Mouse (Mus musculus): ENCODE results near the gene Cntln.

The Cntln gene

DNA sequence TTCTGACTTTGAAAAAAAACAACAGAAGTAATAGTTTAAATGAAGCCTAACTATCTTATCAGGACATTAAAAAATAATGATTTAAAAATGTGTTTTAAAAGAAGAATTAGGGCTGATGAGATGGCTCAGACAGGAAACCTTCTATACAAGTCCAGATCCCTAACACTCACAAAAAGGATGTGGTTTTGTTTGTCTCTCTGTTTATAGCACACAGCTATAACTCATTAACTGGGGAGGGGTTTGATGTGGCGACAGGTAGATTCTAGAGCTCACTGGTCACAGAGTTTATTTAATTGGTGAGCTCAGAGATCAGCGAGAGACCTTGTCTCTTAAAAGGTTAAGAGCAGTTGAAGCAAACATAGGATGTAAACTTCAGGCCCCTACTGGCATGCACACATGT lies 175.5 kb downstream of the Cntln start:
- DNase-seq, result no peak

DNA sequence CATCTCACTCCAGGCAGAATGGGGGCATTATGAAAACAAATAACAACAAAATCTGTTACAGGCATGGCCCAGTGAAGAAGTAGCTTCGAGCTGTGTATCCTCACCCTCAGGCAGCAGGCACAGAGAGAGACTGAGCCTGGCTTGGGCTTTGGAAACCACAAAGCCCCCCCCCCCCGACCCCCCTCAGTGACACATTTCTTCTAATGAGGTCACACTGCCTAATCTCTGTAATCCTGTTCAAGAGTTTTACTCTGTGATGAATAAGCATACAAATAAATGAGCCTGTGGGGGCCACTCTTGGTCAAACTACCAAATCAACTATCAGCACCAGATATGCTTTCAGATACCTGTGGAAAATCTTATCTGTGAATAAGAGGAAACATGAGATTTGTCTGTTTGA lies 177.6 kb downstream of the Cntln start:
- no peak for DNase-seq

DNA sequence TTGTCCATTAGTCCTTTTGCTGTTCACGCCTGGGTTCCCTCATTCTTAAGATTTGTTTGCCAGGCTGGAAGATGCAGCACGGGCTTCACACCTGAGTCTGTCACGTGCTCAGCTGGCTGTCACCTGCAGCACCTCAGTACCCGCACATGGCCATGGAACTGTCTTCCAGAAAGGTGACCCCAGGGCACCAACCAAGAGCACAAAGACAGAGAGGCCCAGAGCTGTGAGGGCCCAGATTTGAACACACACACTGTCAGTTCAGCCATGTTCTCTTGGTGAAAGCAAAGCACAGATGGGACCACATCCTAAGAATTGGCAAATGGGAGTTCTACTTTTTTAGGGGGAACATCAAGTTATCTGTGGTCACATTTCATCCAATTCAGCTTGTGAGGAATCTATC lies 211.9 kb downstream of the Cntln start:
- no peak for DNase-seq

DNA sequence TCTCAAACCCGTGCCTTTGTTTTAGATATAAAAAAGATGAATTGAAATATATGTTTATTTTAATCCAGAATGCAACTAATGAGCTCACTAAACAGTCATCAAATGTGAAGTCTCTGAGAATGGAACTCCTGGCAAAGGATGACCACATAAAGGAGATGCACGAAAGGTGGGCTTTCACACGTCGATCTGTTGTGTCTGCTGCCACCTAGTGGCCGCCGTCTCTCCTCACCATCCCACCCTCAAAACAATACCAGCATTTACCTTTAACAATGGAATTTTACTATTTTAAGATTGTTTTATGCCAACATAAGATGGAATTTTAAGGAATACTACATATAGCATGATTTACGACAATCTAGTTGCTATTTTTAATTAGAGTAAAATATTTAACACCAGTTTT lies 212.6 kb downstream of the Cntln start:
- peak; percentile 47 to 55 for DNase-seq

DNA sequence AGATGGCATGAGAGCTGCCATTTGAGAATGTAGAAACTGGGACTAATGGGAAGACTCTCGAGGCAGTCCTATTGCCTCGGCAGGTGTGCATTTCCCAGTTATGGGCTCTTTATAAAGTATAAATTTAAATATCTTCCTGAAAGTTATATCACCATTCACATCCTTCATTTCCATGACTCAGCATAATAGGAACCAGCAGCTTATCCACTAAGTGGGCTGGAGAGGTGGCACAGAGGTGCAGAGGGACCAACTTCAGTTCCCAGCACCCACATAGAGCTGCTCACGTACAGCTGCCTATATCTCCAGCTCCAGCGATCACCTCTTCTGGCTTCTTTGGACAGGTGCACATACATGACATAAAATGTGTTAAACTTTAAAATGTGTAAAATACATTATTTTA lies 218.1 kb downstream of the Cntln start:
- no peak for DNase-seq

DNA sequence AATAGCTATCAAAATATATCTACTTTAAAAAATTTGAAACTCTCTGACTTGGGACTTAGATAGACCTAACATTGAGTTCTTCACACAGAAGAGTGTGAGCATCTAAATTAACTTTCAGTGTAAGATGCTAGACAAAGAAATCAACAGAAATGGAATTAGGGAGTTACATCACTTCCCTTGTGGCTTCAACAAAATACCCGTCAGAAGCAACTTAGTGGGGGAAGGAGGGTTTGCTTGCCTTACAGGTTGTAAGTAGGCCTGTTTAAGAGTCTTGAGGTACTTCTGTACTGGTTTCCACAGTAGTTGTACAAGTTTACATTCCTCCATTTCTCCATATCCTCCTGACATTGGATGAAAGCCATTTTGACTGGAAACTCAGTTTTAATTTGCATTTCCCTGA lies 222.3 kb downstream of the Cntln start:
- no peak for DNase-seq

DNA sequence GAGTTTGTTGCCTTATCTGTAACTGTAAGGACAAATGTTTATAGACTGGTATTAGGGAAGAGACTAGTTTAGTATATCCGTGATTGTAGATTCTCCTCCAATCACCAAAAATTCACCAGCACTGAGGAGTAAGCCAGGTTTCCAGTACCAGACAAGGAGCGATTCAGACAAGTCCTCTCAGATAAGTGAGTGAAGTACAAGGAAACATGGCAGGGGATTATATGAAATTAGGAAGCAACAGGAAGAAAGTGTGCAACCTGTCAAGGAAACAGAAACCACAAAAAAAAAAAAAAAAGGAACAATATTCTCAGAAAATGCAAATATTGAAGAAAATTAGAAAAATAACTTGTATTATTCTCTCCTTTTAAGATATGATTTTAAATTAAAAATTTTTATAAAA lies 222.9 kb downstream of the Cntln start:
- no peak for DNase-seq

DNA sequence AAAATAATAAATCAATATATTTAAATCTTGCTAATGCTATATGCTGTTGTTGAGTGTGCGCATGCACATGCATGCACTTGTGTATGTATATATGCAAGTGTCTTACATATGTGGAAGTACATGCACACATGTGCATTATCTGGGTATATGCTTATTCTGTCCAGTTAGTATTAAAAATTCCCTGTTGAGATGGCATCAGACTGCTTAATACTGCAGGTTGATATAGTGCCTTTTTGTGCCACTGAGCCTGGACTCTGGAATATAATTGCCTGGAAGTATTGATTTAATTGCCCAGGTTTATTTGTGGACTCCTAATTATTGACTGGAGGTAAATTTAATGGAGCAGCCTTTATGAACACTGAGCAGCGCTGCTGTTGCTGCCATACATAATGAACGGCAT lies 236.2 kb downstream of the Cntln start:
- no peak for DNase-seq

DNA sequence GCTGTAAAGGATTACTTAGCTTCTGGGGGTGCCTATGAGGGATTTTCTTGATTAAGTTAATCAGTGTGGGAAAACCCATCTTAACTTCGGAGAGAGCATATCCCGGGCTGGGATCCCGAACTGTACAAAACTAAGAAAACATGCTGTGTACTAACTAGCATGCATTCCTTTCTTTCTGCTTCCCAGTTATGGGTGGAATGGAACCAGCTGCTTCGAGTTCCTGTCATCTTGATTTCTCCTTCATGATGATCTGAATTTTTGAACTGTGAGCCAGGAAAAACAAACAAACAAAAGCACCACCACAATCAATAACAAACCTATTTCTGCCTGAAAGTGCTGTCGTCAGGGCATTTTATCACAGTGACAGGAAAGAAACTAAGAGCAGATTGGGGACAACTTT lies 265.6 kb downstream of the Cntln start:
- no peak for DNase-seq

DNA sequence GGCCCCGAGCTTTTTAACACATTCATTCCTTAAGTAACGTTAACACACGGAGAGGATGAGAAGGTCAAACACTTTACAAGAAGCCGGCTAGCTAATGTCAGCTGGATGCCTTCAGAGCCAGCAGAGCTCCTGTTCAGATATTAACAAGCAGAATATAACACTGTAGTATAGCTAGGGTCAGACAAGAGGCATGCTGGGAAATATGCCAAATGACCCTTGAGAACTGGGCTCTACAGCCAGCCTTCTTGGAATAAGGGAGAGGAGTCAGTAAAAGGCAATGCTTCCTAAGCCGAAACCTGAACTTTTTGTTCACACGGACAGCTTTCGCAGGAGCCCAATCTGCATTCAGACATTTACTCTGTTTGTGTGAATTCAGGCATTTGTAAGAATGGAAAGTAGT lies 267.8 kb downstream of the Cntln start:
- DNase-seq, result no peak

DNA sequence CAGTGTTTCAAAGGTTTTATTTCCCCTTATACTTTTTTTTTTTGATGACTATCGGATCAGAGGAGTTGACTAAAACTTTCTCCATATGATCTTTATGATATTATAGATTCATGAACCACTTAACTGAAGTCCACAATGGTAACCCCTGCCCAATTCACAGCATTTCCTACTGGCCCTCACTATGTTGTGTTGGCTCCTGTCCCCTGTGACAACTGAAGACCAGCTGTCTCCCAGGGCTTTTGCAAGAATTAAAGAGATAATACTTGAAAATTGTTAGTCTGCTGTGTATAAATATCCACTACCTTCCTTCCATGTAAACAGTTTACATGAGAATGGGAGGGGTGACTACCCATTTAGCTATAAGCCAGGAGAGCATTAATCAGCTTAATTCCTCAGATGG lies 270.3 kb downstream of the Cntln start:
- no peak for DNase-seq

DNA sequence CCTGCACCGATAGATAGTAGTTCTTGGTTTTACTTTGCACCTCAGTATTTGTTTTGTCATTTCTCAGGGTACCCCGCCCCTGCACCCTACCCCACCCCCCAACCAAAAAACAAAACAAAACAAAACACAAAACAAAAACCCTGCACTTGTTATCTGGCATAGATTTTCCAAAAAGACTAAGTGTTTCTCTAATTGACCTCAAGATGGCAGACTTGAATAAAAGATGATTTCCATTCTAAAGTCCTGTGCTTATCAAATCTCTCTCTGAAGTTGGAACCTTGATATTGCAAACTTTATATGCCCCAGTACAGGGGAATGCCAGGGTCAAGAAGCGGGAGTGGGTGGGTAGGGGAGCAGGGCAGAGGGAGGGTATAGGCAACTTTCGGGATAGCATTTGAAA lies 277.0 kb downstream of the Cntln start:
- DNase-seq, result no peak

DNA sequence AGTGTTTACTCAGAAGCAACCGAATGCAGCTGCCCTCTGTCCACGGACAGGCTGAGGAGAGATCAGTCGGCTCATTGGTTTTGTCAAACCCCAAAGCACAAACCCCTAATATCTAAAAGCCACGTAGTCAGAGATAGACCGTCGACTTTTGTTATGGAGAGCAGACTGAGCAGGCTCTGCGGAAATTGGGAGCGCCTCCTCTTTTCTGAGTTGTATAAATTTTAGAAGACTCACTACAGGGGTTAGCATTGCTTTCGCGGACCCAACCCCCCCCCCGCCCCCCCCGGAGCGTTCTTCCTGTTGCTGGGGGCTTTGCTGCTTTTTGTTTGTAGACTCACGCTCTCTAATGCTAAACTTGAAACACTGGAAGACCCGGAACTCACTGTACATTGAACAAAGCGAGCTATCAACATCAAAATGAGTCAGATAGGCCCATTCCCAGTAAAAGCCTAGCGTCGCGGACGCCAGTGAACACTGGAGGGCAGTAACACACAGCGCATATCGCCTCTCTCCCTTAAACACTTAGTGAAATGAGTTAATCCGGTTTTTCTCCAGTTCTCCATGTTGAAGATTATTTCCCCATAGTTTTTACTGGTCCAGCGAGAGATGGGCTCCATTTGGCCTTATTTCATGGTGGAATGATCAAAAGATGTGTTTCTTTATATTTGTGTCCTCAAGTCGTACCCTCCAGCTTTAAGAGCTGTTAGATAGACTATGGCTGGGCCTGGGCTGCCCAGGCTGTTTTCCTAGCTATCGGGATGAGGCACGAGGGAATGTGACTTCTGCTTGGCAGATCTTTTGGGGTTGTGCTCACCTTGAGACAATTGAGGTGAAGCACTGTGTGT lies 278.6 kb downstream of the Cntln start:
- DNase-seq, result peak; percentile 73

DNA sequence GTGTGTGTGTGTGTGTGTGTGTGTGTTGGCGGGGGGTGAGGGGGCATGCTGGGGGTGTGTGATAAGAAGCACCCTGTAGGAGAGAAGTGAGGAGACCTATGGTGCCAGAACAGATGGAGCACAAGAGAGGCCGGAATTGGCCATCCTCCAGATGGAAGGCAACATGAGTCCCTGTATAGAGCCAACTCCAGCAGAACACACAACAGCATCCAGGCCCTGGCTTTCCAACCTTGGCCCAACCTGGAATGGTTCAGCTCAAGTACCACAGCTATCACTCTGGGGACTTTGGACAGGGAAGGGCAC lies 279.2 kb downstream of the Cntln start:
- DNase-seq, result peak; percentile 88 to 91

DNA sequence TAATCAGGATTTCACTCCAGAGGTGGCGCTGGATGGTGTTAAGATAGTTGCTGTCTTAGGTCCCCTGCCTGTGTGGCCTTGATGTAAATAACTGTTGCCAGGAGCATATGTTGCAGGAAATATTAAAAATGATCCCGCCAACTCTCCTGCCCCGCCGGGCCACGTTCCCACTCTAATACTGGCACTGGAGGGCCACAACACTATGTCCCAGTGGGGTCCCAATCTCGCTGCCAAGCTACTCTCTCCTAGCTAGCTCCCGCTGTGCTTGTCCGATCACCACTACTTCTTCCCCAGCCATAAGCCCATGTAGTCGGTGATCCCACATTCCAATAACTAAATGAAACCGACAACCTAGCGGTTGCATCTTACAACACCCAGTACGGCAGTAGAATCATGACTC lies 283.9 kb downstream of the Cntln start:
- peak; percentile 76 to 77 for DNase-seq

DNA sequence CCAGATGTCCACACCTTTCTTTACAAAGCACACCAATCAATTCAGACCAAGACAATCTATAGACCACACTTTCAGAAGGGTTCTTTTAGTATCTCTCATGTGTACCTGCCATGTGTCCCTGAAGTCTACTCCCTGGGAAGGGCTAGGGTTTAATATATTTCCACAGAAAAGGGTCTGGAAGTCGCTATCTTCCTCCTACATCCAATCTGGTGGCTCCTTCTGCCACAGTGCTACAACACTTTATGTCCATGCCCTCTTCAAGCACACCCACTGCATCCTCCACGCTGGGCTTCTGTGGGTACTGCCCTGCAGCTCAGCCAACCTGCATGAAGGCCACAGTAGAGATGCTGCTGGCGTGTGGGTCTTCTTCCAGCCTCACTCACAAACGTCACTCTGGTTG lies 291.4 kb downstream of the Cntln start:
- no peak for DNase-seq

DNA sequence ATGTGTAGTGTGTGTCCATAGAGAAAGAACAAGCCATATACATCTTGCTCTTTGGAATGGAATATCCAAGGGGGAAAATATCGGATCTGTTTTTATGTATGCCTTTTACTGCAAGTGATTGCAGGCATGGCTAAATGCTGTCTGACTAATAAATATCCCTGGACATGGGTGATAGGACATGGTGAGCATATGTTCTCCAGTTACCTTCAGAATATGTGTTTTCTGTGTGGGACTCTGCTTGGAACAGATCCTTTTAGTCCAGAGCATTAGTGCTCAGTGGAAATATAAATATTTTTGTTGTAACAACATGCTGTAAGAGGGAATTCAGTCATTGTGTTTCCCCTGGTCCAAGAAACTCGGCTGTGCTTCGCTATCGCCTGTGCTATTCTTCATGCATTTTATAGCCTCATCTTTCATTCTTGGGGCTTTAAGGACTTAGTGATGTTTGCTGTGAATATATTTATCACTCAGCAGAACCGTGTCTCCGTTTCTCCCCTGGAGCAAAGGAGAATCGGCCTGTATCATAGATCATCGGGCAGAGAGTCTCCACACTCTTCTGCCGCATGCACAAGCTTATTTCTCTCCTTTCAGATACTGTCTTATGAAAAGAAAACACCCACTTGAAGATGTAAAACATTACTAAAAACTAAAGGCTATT lies 294.4 kb downstream of the Cntln start:
- DNase-seq, result no peak

Data from cerebellum, postnatal 36 days (tissue).